ENCODE assay signal across 8 mouse cellular contexts in genomic region chr4:41050726-41051675, GRCm38 (mm10). TPM values are rescaled to one million over a fixed set of nuclear protein-coding genes. Genes with fewer than 3 reads are reported as not detected.
DNase-seq lines count a peak whose midpoint lies in the region; ATAC-seq and TF ChIP-seq lines count a peak whose summit lies in the region.

No protein-coding gene starts in this region.

- peak; percentile 79 for TF ChIP-seq CTCF in kidney, adult 2 months (conservative IDR thresholded peaks at IDR 0.05; ENCODE audit: insufficient read depth, insufficient read length, low read depth, low read length)

- H3K4me3 ChIP-seq in embryonic facial prominence, embryonic 11.5 days (ENCODE audit: low read depth, low read length), result no peak overlapping the region
- H3K4me3 ChIP-seq in kidney, adult 2 months (ENCODE audit: insufficient read depth, low read depth, low read length), result no peak overlapping the region
- peak overlapping the region; percentile 19; the same call in 1 of the 2 replicates for H3K4me3 ChIP-seq in limb, embryonic 12.5 days (replicated peaks)
- H3K4me3 ChIP-seq in midbrain, embryonic 15.5 days, result no peak overlapping the region

- H3K36me3 ChIP-seq in embryonic facial prominence, embryonic 11.5 days (replicated peaks; ENCODE audit: control insufficient read depth, insufficient read depth, low read depth, low read length), result no peaks in the 10 kb centered on the region
- no peaks in the 10 kb centered on the region for H3K36me3 ChIP-seq in kidney, adult 2 months (ENCODE audit: control insufficient read depth, insufficient read depth, low read length)
- no peaks in the 10 kb centered on the region for H3K36me3 ChIP-seq in limb, embryonic 12.5 days
- no peaks in the 10 kb centered on the region for H3K36me3 ChIP-seq in midbrain, embryonic 15.5 days (replicated peaks)

- H3K27me3 ChIP-seq in embryonic facial prominence, embryonic 11.5 days (ENCODE audit: control insufficient read depth, insufficient read depth, low read length), result no peaks in the 10 kb centered on the region
- H3K27me3 ChIP-seq in kidney, adult 2 months (replicated peaks; ENCODE audit: control insufficient read depth, insufficient read depth, low read length), result no peaks in the 10 kb centered on the region
- no peaks in the 10 kb centered on the region for H3K27me3 ChIP-seq in limb, embryonic 12.5 days
- H3K27me3 ChIP-seq in midbrain, embryonic 15.5 days (replicated peaks), result no peaks in the 10 kb centered on the region

- H3K9ac ChIP-seq in embryonic facial prominence, embryonic 11.5 days (replicated peaks; ENCODE audit: low read length), result peak overlapping the region; percentile 54
- 0 out of 2 replicates have a peak overlapping the region, but pooled peaks have one; percentile 18 for H3K9ac ChIP-seq in limb, embryonic 12.5 days (replicated peaks)
- peak overlapping the region; percentile 29 for H3K9ac ChIP-seq in midbrain, embryonic 15.5 days

- ATAC-seq in embryonic facial prominence, embryonic 11.5 days (replicated peaks; ENCODE audit: insufficient number of reproducible peaks, low FRiP score, low TSS enrichment, low read depth), result no peak; the same call in 1 of the 2 replicates
- 0 out of 2 replicates have a peak, but pooled peaks have one; percentile 29 for ATAC-seq in limb, embryonic 12.5 days (ENCODE audit: insufficient number of reproducible peaks, insufficient read depth, low FRiP score, low TSS enrichment, low read depth)
- peak; percentile 74 for ATAC-seq in midbrain, embryonic 15.5 days (replicated peaks)

- 35% methylated on average over 16 of the region's 16 CpGs for WGBS in embryonic facial prominence, embryonic 11.5 days
- 36% methylated on average over 16 of the region's 16 CpGs for WGBS in kidney, adult 2 months
- 34% methylated on average over 16 of the region's 16 CpGs for WGBS in limb, embryonic 12.5 days
- 34% methylated on average over 16 of the region's 16 CpGs for WGBS in midbrain, embryonic 15.5 days

- no peaks in the 10 kb centered on the region; the same call in 1 of the 2 replicates for H3K4me1 ChIP-seq in embryonic facial prominence, embryonic 11.5 days (ENCODE audit: control insufficient read depth, insufficient read depth, low read length)
- H3K4me1 ChIP-seq in kidney, adult 2 months (ENCODE audit: control insufficient read depth, insufficient read depth, low read length), result peaks cover 3% of the 10 kb centered on the region
- H3K4me1 ChIP-seq in limb, embryonic 12.5 days (replicated peaks), result peaks cover 17% of the 10 kb centered on the region
- H3K4me1 ChIP-seq in midbrain, embryonic 15.5 days, result peaks cover 4% of the 10 kb centered on the region

- no peak overlapping the region for H3K27ac ChIP-seq in embryonic facial prominence, embryonic 11.5 days (replicated peaks; ENCODE audit: low read depth, low read length)
- no peak overlapping the region for H3K27ac ChIP-seq in kidney, adult 2 months (ENCODE audit: insufficient read depth, low read depth, low read length)
- no peak overlapping the region for H3K27ac ChIP-seq in limb, embryonic 12.5 days
- no peak overlapping the region for H3K27ac ChIP-seq in midbrain, embryonic 15.5 days

- no peak for TF ChIP-seq POLR2A in kidney, adult 2 months (IDR thresholded peaks at IDR 0.05; ENCODE audit: low read depth, low read length)

- peak; percentile 75 to 79 for DNase-seq in urinary bladder, adult 18-20 months (ENCODE audit: low spot score in 2 of 2)
- DNase-seq in urinary bladder, adult 2 months (ENCODE audit: low spot score), result no peak
- DNase-seq in embryonic facial prominence, embryonic 11.5 days (ENCODE audit: low spot score), result peak; percentile 94
- peak; percentile 84 to 96 for DNase-seq in heart, adult 18-20 months
- peak; percentile 87 for DNase-seq in kidney, adult 2 months
- DNase-seq in spleen, adult 18-20 months, result peak; percentile 18 to 71

- no peaks in the 10 kb centered on the region for H3K9me3 ChIP-seq in embryonic facial prominence, embryonic 11.5 days (replicated peaks; ENCODE audit: control insufficient read depth, low read length)
- H3K9me3 ChIP-seq in limb, embryonic 12.5 days, result no peaks in the 10 kb centered on the region
- H3K9me3 ChIP-seq in midbrain, embryonic 15.5 days, result no peaks in the 10 kb centered on the region

- peak overlapping the region; percentile 24 for H3K4me2 ChIP-seq in embryonic facial prominence, embryonic 11.5 days (ENCODE audit: low read depth, low read length)
- H3K4me2 ChIP-seq in limb, embryonic 12.5 days, result peak overlapping the region; percentile 44
- H3K4me2 ChIP-seq in midbrain, embryonic 15.5 days, result peak overlapping the region; percentile 34

RNA-seq across cellular contexts. Expression of gene Aqp7, which starts 3.1 kb away (rescaled TPM):
- 1.6 and 2.4 TPM in 2 replicates for polyA plus RNA-seq in urinary bladder, adult 2 months (2012; rRNA removed)
- polyA plus RNA-seq in embryonic facial prominence, embryonic 11.5 days (2014; fragmentation: Nextera tagmentation; extraction: Ambion mirVana), result not detected in 2 replicates
- total RNA-seq in heart, adult 18-20 months (2021), result 10 to 100 TPM; 17.6 to 24.6 TPM
- polyA plus RNA-seq in kidney, adult 2 months (2012; rRNA removed), result 30.1 and 30.6 TPM in 2 replicates
- not detected in 2 replicates for polyA plus RNA-seq in limb, embryonic 12.5 days (2016; fragmentation: Nextera tagmentation; extraction: Ambion mirVana)
- not detected in 2 replicates for polyA plus RNA-seq in midbrain, embryonic 15.5 days (2015; fragmentation: Nextera tagmentation; extraction: Ambion mirVana)

RNA-seq across cellular contexts. Expression of gene Aqp3, which starts 47.0 kb away (rescaled TPM):
- polyA plus RNA-seq in urinary bladder, adult 2 months (2012; rRNA removed), result 516 and 601 TPM in 2 replicates
- 1.0 and 1.4 TPM in 2 replicates for polyA plus RNA-seq in embryonic facial prominence, embryonic 11.5 days (2014; fragmentation: Nextera tagmentation; extraction: Ambion mirVana)
- 1 to 10 TPM in 1 of 2 experiments, not detected in 1; 1.9 TPM for total RNA-seq in heart, adult 18-20 months (2021)
- 311 and 352 TPM in 2 replicates for polyA plus RNA-seq in kidney, adult 2 months (2012; rRNA removed)
- 1.0 TPM in 2 replicates for polyA plus RNA-seq in limb, embryonic 12.5 days (2016; fragmentation: Nextera tagmentation; extraction: Ambion mirVana)
- polyA plus RNA-seq in midbrain, embryonic 15.5 days (2015; fragmentation: Nextera tagmentation; extraction: Ambion mirVana), result 0.15 and 0.58 TPM in 2 replicates

Comparison
In these comparisons a context has a peak if more than half of its experiments do, and no peak if none do; other contexts are left out.
1. RNA of gene Aqp3, which starts 47.0 kb away (polyA plus RNA-seq): 516 to 601 TPM in urinary bladder, adult 2 months and 311 to 352 TPM in kidney, adult 2 months; 1.0 to 1.4 TPM in embryonic facial prominence, embryonic 11.5 days, 1.0 TPM in limb, embryonic 12.5 days and 0.15 to 0.58 TPM in midbrain, embryonic 15.5 days; every median in the first group is over 100 times any median in the second.
2. Peak in every context shown above with its lines, with median percentiles within 50 percentile points of each other: H3K4me2 ChIP-seq and H3K9ac ChIP-seq.